Mouse (Mus musculus) forebrain, embryonic 12.5 days (tissue): ENCODE measurements around the gene Abcc8. TPM values are rescaled to one million over a fixed set of nuclear protein-coding genes. Genes with fewer than 3 reads are reported as not detected.
A peak's percentile ranks its signal among the peaks of the same experiment; 100 is the strongest.

Experiments
- ATAC-seq: fragments of 200-750 bp; cut with Nextera tagmentation; 2 replicates; pipeline ENCODE4 v1.8.0; 2017; ENCODE audit warnings: moderate TSS enrichment; ENCODE audit not compliant: low FRiP score
- H3K27ac ChIP-seq: fragments of 300-500 bp; sonication (generic); 2 replicates; pipeline ENCODE4 v1.5.1; 2016; ENCODE audit warnings: mild to moderate bottlenecking
- H3K27me3 ChIP-seq: fragments of 300-500 bp; sonication (generic); 2 replicates; pipeline ENCODE4 v1.6.1; 2016; ENCODE audit warnings: mild to moderate bottlenecking
- H3K36me3 ChIP-seq: fragments of 300-500 bp; sonication (generic); replicated peaks from 2 replicates; pipeline ENCODE4 v1.6.1; 2016; ENCODE audit warnings: mild to moderate bottlenecking
- H3K4me1 ChIP-seq: fragments of 300-500 bp; sonication (generic); 2 replicates; pipeline ENCODE4 v1.6.1; 2016
- H3K4me2 ChIP-seq: fragments of 300-500 bp; sonication (generic); 2 replicates; pipeline ENCODE4 v1.6.1; 2016; ENCODE audit warnings: mild to moderate bottlenecking, moderate library complexity
- H3K4me3 ChIP-seq: fragments of 300-500 bp; sonication (generic); replicated peaks from 2 replicates; pipeline ENCODE4 v1.5.1; 2016; ENCODE audit warnings: mild to moderate bottlenecking
- H3K9ac ChIP-seq: fragments of 300-500 bp; sonication (generic); 2 replicates; pipeline ENCODE4 v1.6.1; 2016; ENCODE audit warnings: mild to moderate bottlenecking
- H3K9me3 ChIP-seq: fragments of 300-500 bp; sonication (generic); 2 replicates; pipeline ENCODE4 v1.6.1; 2016
- WGBS: fragments of 180-500 bp; shearing (Covaris S2); methylation state at CpG from one replicate; pipeline ENCODE4 v1.1.7; 2016; 5-methylcytosine and 5-hydroxymethylcytosine counted together
- polyA plus RNA-seq: library from polyadenylated mRNA; unstranded; fragments of >200 nt; fragmentation: Nextera tagmentation; extraction: Ambion mirVana; gene quantifications from 2 replicates; pipeline ENCODE4 v1.2.1, GENCODE M21; 2016

Abcc8 gene
- 1.4 and 2.5 TPM in 2 replicates for polyA plus RNA-seq

DNA sequence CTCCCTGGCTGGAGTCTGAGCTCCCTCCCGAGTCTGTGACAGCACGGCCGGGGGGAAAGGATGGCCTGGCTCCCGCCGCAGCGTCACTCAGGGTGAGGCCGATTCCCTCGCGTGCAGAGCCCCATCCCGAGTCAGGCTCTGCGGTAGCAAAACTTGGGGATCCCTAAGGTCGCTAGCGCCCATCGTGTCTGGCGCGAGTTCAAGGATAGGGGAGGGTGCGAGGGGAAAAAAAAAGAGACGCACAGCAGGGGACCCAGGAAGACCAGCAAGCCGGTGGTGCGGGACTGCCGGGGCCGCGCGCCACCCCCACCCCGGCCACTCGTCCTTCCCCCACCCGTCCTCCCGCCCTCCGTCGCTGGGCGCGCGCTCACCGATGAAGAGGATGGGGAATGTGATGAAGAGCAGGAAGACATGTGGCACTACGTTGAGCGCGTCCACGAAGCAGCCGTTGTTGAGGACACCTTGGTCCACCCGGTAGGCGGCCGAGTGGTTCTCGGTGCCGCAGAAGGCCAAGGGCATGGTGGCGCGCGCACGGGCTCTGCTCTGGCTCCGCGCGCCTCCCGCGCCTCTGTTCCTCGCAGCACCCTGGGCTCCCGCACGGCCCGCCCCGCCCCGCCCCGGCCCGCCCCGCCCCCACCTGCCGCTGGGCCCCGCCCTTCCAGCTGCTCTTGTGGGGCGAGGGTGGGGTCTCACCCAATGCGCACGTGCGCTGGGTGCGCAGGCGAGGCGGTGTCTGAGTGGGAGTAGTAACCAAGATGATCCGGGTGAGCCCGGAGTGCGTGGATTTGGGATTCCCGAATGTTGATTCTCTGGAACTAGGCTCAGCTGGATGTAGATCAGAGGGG is at the start of gene Abcc8:
Gene Abcc8, minus strand, starts transcription at position 603 of the 845 bp plus-strand sequence.
- H3K27ac ChIP-seq, result no peak within 1 kb of the TSS
- peak within 1 kb of the TSS; percentile 82 for H3K4me2 ChIP-seq
- peaks cover 12% of the 10 kb centered on the region for H3K4me1 ChIP-seq
- H3K4me3 ChIP-seq, result peak within 1 kb of the TSS; percentile 47
- peak; percentile 61 for ATAC-seq
- peaks cover 70% of the 10 kb centered on the region for H3K27me3 ChIP-seq
- H3K9ac ChIP-seq, result peak within 1 kb of the TSS; percentile 47
- under 1% methylated on average over 66 of the region's 75 CpGs for WGBS
- no peaks in the 10 kb centered on the region for H3K36me3 ChIP-seq
- H3K9me3 ChIP-seq, result no peaks in the 10 kb centered on the region

DNA sequence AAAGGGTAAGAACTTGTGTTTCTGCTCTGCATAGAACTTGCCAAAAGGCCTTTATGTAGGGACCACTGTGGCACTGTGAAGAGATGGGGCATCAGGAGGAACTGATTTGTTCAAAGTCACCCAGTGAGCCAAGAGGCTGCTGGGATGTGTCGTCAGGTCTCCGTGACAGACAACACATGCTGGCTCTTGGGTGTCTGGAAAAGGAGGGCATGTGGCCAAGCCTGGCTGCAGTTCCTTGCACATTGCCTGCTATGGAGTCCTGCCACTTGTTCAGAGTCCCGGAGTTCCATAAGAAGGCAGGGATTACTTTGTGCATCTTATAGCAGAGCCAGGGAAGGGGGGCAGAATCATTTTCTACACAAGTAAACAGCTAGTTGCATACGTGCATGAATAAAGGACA is 47.1 kb upstream of the Abcc8 start:
- no peak overlapping the region for H3K4me3 ChIP-seq
- no peaks in the 10 kb centered on the region for H3K36me3 ChIP-seq
- no peaks in the 10 kb centered on the region for H3K9me3 ChIP-seq
- 79% methylated on average over 4 of the region's 4 CpGs for WGBS
- H3K4me2 ChIP-seq, result no peak overlapping the region
- no peak overlapping the region for H3K27ac ChIP-seq
- H3K4me1 ChIP-seq, result peaks cover 15% of the 10 kb centered on the region
- no peak for ATAC-seq
- no peak overlapping the region for H3K9ac ChIP-seq
- no peaks in the 10 kb centered on the region for H3K27me3 ChIP-seq

DNA sequence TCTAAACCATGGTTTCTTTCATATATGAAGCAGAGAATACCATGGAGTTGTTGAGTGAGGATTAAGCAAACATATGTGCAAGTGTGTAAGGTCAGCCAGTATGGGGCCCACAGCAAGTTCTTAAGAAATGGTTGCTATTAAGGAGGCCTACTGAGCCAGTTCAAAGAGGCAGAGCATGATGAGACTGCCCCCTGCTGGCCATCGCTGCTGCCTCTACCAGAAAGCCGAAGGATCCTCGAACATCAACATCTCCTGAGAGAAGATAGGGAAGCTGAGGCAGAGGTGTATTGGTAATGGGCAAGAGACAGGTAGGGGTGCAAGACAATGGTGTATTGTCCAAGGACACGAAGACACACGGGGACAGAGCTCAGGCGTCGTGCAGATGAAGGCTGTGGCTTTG is 46.4 kb upstream of the Abcc8 start:
- H3K4me2 ChIP-seq, result no peak overlapping the region

DNA sequence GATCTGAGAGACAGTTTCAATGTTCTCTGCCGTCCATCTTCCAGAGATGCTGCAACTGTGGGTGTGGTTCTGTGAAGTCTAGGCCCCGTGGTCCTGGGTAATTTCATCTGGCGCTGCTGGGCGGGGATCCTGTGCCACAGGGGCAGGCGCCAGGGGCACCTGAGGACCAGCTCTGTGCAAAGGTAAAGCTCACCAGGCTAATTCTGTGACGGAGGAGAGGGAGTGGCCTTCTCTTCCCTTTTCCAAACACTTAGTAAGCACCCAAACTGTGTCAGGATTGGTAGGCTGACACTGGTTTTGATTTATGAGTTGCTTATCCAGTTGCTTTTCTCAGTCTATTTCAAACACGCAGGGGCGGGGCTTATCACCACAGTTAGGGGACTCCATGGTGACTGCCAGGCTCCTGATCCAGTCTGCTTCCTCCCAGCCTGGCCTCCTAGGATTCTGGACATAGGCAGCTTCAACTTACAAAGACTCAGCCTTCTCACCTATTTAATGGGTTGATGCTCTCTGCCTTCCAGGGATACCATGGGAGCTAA is 40.8 kb upstream of the Abcc8 start:
- WGBS, result 76% methylated on average over 8 of the region's 8 CpGs
- H3K9ac ChIP-seq, result no peak overlapping the region
- ATAC-seq, result no peak

More for the DNA sequence above, 46.4 kb upstream of the Abcc8 start:
- H3K4me3 ChIP-seq, result no peak overlapping the region
- WGBS, result 26% methylated on average over 7 of the region's 7 CpGs
- no peak for ATAC-seq
- no peak overlapping the region for H3K27ac ChIP-seq
- peaks cover 15% of the 10 kb centered on the region for H3K4me1 ChIP-seq
- no peaks in the 10 kb centered on the region for H3K9me3 ChIP-seq
- H3K9ac ChIP-seq, result no peak overlapping the region
- H3K36me3 ChIP-seq, result no peaks in the 10 kb centered on the region
- no peaks in the 10 kb centered on the region for H3K27me3 ChIP-seq

DNA sequence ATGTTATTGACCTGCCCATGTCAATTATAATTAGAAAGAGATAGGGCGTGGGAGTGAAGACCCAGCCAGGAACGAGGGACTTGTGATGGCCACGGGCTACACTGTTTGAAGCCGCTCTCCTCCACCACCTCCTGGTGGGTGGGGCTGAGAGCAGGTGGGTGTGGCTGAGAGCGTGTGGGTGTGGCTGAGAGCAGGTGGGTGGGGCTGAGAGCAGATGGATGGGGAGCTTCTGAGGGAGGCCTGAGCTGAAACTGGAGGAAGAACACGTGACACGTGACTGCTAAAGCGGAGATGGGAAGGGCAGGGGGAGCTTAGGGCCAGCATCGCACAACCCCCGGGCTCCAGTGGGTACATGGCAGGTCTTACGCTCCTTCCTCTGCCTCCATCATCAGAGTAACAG is 38.6 kb upstream of the Abcc8 start:
- 15% methylated on average over 11 of the region's 11 CpGs for WGBS
- peak; percentile 79 for ATAC-seq
- no peak overlapping the region for H3K4me3 ChIP-seq
- no peaks in the 10 kb centered on the region for H3K9me3 ChIP-seq
- 0 out of 2 replicates have a peak, but pooled peaks cover 4% of the 10 kb centered on the region for H3K27me3 ChIP-seq
- H3K9ac ChIP-seq, result no peak overlapping the region
- H3K36me3 ChIP-seq, result no peaks in the 10 kb centered on the region
- H3K4me1 ChIP-seq, result 0 out of 2 replicates have a peak, but pooled peaks cover 2% of the 10 kb centered on the region
- no peak overlapping the region for H3K4me2 ChIP-seq
- no peak overlapping the region for H3K27ac ChIP-seq

More for the DNA sequence above, 40.8 kb upstream of the Abcc8 start:
- Histone ChIP-seq H3K27me3 (0 out of 2 replicates have a peak, but pooled peaks cover 4% of the 10 kb centered on the region), H3K4me1 (no peaks in the 10 kb centered on the region), H3K9me3 (no peaks in the 10 kb centered on the region), H3K4me3 (no peak overlapping the region), H3K27ac (no peak overlapping the region), H3K4me2 (no peak overlapping the region), H3K36me3 (no peaks in the 10 kb centered on the region)

DNA sequence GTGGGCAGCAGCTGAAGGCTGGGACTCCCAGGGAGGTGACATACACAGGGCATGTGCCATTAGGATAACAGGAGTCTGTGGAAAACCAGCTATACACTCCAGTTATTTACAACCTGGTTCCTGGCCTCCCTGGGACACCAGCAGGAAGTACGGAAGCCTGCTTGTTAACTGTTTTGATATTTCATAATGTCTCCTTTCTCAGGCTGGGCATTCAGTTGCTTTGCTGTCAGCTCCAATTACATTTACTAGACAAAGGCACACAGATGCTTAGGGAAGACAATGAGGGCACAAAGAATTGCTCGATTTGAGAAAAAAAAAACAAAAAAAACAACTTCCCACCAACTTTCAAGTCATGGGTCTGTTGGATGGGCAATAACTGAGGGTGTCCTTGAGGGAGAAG is 36.6 kb upstream of the Abcc8 start:
- Histone ChIP-seq H3K4me3 (no peak overlapping the region), H3K36me3 (no peaks in the 10 kb centered on the region), H3K4me2 (no peak overlapping the region), H3K27ac (no peak overlapping the region), H3K27me3 (0 out of 2 replicates have a peak, but pooled peaks cover 4% of the 10 kb centered on the region), H3K9ac (no peak overlapping the region), H3K4me1 (peaks cover 8% of the 10 kb centered on the region; the same call in 1 of the 2 replicates), H3K9me3 (no peaks in the 10 kb centered on the region)
- ATAC-seq, result no peak
- 58% methylated on average over 2 of the region's 2 CpGs for WGBS

DNA sequence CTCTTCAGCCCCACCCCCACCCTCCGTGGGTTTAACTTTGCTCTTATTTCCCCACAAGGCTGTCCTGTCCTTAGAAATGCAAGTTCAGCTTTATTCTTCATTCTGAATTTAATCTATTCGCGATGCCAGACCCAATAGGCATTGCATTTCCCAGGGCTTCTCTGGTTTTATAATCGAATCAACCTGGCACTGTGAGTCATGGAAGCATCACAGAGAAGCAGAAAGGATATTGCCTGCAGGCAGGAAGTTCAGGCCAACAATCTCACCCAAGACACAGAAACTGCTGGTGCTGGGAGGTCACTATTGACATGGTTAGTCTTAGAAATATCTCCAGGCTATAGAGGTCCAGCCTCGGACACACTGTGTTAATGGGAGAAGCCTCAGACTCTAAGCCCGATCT is 30.4 kb upstream of the Abcc8 start:
- Histone ChIP-seq H3K4me2 (no peak overlapping the region), H3K4me3 (no peak overlapping the region), H3K9me3 (no peaks in the 10 kb centered on the region), H3K36me3 (no peaks in the 10 kb centered on the region), H3K4me1 (peaks cover 8% of the 10 kb centered on the region; the same call in 1 of the 2 replicates), H3K27me3 (no peaks in the 10 kb centered on the region), H3K9ac (no peak overlapping the region), H3K27ac (no peak overlapping the region)
- ATAC-seq, result no peak
- WGBS, result 81% methylated on average over 6 of the region's 6 CpGs

DNA sequence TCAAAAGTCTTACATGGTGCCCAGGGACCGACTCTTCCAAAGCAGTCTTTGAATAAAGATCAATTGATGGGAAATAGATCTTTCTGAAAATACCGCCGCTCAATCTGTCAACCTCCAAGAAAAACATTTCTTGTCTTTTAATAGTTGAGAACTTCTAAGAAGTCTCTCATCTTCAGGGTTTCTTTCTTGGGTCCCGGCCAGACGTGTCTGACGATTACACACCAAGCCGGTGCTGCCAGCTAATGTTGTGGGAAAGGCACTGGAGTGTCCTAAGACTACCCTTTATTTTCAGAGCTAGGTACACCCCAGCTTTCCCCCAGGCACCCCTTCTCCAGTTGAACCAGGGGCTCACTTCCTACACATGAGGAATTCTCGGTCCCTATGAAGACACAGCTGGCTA is 28.3 kb upstream of the Abcc8 start:
- no peak overlapping the region for H3K9ac ChIP-seq
- no peak for ATAC-seq
- H3K4me2 ChIP-seq, result no peak overlapping the region
- H3K36me3 ChIP-seq, result no peaks in the 10 kb centered on the region
- no peaks in the 10 kb centered on the region for H3K9me3 ChIP-seq
- H3K27me3 ChIP-seq, result no peaks in the 10 kb centered on the region
- no peak overlapping the region for H3K4me3 ChIP-seq
- WGBS, result 89% methylated on average over 8 of the region's 8 CpGs
- H3K27ac ChIP-seq, result no peak overlapping the region
- peaks cover 4% of the 10 kb centered on the region; the same call in 1 of the 2 replicates for H3K4me1 ChIP-seq

DNA sequence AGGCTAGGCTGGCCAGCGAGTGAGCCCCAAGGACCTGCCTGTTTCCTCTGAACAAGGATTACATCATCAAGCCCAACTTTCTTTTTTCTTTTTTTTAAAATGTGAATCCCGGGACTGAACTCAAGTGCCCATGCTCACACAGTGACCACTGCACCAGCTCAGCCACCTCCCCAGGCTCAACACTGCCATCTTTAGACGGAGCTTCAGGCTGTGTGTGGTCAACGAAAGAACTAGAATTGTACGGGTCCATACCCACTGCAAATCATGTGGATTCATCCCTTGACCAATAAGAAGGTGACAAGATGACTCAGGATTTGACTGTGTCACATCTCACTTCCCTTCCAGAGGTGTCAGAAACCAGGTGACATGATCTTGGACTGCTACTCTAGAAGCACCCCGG is 24.9 kb upstream of the Abcc8 start:
- no peak overlapping the region for H3K9ac ChIP-seq
- H3K27me3 ChIP-seq, result no peaks in the 10 kb centered on the region
- no peak overlapping the region for H3K4me2 ChIP-seq
- H3K4me1 ChIP-seq, result peaks cover 14% of the 10 kb centered on the region
- no peak for ATAC-seq
- H3K9me3 ChIP-seq, result no peaks in the 10 kb centered on the region
- 74% methylated on average over 6 of the region's 6 CpGs for WGBS
- H3K27ac ChIP-seq, result no peak overlapping the region
- no peaks in the 10 kb centered on the region for H3K36me3 ChIP-seq
- no peak overlapping the region for H3K4me3 ChIP-seq

DNA sequence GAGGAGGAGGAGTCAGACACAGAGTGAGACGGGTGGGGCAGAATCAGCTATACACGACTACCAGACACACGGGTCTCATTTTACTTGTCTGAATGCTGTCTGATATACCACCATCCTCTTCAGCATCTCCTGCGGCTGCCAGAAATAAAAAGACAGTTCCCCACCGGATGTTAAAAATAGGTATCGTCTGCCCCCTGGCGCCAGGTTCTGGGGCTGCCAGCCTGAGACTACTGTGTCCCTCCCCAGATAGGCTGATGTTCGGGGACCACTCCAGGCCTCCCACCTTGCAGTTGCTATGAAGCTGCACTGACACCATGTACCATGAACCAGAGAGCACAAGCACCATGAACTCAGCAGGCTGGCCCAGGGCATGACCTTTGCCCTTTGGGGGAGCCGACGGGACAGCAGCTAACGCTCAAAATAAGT is 24.2 kb upstream of the Abcc8 start:
- WGBS, result 45% methylated on average over 11 of the region's 11 CpGs
- Histone ChIP-seq H3K36me3 (no peaks in the 10 kb centered on the region), H3K4me2 (no peak overlapping the region), H3K27ac (no peak overlapping the region), H3K27me3 (no peaks in the 10 kb centered on the region), H3K9me3 (no peaks in the 10 kb centered on the region), H3K9ac (no peak overlapping the region), H3K4me1 (peaks cover 14% of the 10 kb centered on the region), H3K4me3 (no peak overlapping the region)
- ATAC-seq, result peak; percentile 72

DNA sequence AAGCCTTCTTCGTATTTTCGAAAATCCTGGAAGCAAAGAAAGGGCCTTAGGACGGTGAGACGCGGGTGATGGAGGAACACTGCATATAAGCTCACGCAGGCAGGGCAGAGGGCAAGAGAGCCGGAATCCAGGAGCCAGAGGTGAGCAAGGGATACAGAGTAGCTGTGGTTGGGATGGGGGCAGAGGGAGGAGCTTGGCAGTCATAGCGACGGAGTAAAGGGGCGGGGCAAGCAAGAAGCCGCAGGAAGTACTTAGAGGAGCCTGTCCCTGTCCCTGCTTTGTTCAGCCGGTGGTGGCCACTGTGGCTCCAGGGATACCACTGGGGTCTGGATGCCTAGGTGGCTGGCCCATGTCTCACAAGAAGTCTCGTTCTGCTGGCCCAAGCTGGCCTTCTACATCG is 21.8 kb upstream of the Abcc8 start:
- H3K9ac ChIP-seq, result 0 out of 2 replicates have a peak overlapping the region, but pooled peaks have one; percentile 1
- H3K27me3 ChIP-seq, result no peaks in the 10 kb centered on the region
- 9% methylated on average over 14 of the region's 14 CpGs for WGBS
- ATAC-seq, result peak; percentile 55; the same call in 1 of the 2 replicates
- H3K4me2 ChIP-seq, result peak overlapping the region; percentile 39
- H3K9me3 ChIP-seq, result no peaks in the 10 kb centered on the region
- H3K4me3 ChIP-seq, result no peak overlapping the region
- H3K4me1 ChIP-seq, result peaks cover 14% of the 10 kb centered on the region
- H3K27ac ChIP-seq, result no peak overlapping the region
- H3K36me3 ChIP-seq, result no peaks in the 10 kb centered on the region

DNA sequence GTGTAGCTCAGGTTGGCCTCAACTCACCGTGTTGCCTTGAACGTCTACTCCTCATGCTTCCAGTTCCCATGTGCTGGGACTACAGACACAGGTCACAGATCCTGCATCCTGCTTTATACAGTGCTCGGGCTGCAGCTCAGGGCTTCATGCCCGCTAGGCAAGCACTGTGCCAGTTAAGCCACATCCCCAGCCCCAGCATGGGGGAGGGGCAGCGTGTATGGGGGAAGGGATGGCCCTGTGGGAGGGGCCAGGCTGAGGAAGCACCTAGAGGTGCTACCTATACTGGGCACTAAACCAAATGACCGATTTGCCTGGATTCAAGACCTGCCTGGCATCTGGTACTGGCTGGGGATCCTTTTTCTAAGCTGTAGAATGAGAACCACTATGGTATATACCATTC is 20.2 kb upstream of the Abcc8 start:
- Histone ChIP-seq H3K27ac (no peak overlapping the region), H3K36me3 (no peaks in the 10 kb centered on the region), H3K4me3 (no peak overlapping the region), H3K4me2 (no peak overlapping the region), H3K9ac (no peak overlapping the region), H3K27me3 (no peaks in the 10 kb centered on the region), H3K9me3 (no peaks in the 10 kb centered on the region), H3K4me1 (peaks cover 14% of the 10 kb centered on the region)
- no peak for ATAC-seq
- 67% methylated on average over 6 of the region's 6 CpGs for WGBS
